Mouse (Mus musculus): ENCODE results near the gene Ppp1r14b. TPM values are rescaled to one million over a fixed set of nuclear protein-coding genes. Genes with fewer than 3 reads are reported as not detected.
A peak's percentile ranks its signal among the peaks of the same experiment; 100 is the strongest.

Ppp1r14b gene
- polyA plus RNA-seq, 1 experiment = 340 TPM

DNA sequence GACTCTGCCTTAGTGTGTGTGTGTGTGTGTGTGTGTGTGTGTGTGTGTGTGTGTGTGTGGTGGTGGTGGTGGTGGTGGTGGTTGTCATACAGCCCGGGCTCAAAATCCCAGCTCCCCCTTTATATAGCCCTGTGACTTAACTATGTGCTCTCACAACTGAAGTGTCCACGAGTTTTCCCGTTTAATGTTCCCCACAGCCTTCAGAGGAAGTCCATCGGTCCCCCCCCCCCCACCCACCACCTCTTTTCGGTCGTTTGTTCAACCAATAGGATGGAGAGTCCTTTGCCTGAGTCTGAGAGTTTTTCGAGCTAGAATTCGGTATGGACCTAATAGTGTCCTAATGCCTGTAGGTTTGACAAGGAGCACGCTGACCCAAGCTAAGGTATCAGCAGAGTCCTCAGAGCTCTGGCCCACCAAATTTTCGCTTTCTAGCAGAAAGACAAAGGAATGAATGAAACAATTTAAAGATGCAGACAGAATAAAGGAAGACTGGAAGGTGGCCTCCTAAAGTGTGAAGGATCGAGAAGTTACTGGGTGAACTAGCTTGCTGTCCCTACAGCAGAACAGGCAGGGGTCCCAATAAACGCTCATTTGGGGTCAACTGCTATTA is 1.1 kb upstream of the Ppp1r14b start:
- no peak overlapping the region; the same call in 1 of the 2 replicates for H3K4me3 ChIP-seq (ENCODE audit: control insufficient read depth, insufficient read depth, low read length)
- no peaks in the 10 kb centered on the region for H3K27me3 ChIP-seq (ENCODE audit: control insufficient read depth, insufficient read depth, low read length)
- H3K36me3 ChIP-seq (ENCODE audit: control insufficient read depth, insufficient read depth, low read length) = peaks cover 6% of the 10 kb centered on the region; the same call in 1 of the 2 replicates
- no peak overlapping the region for H3K27ac ChIP-seq (ENCODE audit: control insufficient read depth, insufficient read depth, low read length)
- H3K4me1 ChIP-seq (replicated peaks; ENCODE audit: control insufficient read depth, insufficient read depth, low read length) = peaks cover 44% of the 10 kb centered on the region
- TF ChIP-seq POLR2A (IDR thresholded peaks at IDR 0.05; ENCODE audit: control insufficient read depth, extremely low read depth, insufficient read depth, low read length, poor library complexity) (no peak), CTCF (IDR thresholded peaks at IDR 0.05; ENCODE audit: borderline replicate concordance, control insufficient read depth, extremely low read depth, insufficient read depth, low read length, poor library complexity) (no peak)
- DNase-seq = no peak
- WGBS = 43% methylated on average over 12 of the region's 12 CpGs

DNA sequence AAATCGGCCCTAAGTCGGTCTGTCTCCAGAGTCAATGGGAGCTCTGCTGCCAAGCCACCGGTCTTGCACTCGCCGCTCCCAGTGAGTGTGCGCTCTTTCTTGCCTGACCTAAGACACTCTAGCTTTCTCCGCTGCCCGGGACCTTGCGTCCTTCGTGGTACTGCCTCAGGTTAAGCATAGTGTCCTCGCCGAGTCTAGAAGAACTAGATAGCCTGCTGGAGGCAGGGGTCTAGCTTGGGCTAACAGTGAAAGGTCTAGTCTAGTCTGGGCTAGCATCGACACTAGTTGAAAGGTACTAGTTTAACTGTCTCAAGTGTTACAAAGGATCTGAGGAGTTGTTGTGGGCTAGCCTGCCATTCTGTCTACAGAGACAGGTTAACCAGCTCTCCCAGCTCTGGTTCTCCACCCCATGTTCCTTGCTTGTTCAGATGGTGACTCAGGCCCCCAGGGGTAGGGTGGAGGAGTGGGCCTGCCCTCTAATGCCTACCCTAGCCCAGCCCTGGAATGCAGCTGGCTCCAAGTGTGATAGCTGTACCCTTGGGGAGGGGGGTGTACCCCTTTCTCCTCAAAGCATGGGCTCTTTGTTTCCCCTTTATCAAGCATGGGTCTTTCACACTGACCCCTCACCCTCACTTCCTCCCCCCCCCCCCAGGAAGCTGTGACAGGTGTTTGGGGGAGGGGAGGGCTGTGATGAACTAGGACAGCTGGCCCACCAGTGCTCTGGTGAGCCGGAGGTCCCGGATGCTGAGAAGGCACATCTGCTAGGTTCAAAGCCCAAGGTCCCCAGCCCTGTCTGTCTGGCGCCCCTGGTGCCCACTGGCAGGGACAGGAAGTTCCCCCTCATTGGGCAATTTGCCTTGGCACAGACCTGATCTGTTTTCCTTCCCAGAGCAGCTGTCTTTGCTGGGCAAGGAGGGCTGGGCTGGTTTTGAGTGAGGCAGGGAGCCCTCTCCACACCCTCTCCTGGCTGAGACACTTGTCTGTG is 1.1 kb downstream of the Ppp1r14b start, which contains the start of gene Plcb3:
Gene Plcb3 (minus strand): TSS at position 934 of the 985 bp plus-strand sequence.
- Histone ChIP-seq H3K4me1 (replicated peaks; ENCODE audit: control insufficient read depth, insufficient read depth, low read length) (peaks cover 32% of the 10 kb centered on the region), H3K27me3 (ENCODE audit: control insufficient read depth, insufficient read depth, low read length) (no peaks in the 10 kb centered on the region), H3K36me3 (ENCODE audit: control insufficient read depth, insufficient read depth, low read length) (peaks cover 6% of the 10 kb centered on the region; the same call in 1 of the 2 replicates), H3K4me3 (ENCODE audit: control insufficient read depth, insufficient read depth, low read length) (peak within 1 kb of the TSS; percentile 62), H3K27ac (ENCODE audit: control insufficient read depth, insufficient read depth, low read length) (peak within 1 kb of the TSS; percentile 95)
- under 1% methylated on average over 16 of the region's 16 CpGs for WGBS
- peak; percentile 54; the same call in 1 of the 2 replicates for TF ChIP-seq CTCF (IDR thresholded peaks at IDR 0.05; ENCODE audit: borderline replicate concordance, control insufficient read depth, extremely low read depth, insufficient read depth, low read length, poor library complexity)
- peak; percentile 63 for TF ChIP-seq POLR2A (IDR thresholded peaks at IDR 0.05; ENCODE audit: control insufficient read depth, extremely low read depth, insufficient read depth, low read length, poor library complexity)
- peak; percentile 87 for DNase-seq

DNA sequence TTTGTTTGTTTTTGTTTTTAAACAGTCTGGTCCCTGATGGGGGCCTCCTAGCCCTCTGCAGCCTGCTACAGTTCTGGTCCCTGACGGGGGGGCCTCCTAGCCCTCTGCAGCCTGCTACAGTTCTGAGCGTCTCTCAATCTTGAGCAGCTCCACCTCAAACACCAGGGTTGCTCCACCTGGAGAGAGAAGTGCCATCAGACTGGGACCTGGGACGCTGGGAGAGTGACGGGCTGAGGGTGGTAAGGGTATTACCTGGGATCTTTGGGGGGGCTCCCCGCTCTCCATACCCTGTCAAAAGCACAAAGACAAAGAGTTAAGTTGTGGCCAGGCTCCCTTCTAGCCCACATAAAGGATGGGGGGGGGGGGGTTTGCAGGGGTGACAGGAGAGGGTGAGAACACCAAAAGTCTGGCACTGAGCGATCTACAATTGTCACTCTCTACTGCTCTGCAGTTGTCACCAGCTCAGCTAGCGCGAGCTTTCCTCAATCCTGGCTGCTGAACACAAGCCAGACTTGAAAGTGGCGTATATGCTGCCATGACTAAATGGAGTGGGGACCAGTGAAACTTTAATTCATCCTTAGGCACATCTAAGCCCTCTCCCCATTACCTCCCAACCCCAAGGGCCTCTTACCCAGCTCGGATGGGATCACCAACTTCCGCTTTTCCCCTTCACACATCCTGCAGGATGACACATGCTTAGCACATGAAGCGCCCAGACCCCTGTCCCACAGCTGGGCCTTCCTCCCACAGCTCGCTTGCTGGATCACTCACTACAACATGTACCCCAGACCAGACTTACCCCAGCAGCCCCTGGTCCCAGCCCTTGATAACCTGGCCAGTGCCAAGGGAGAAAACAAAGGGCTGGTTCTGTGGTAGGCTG is 3.2 kb downstream of the Ppp1r14b start:
- DNase-seq = no peak
- H3K27me3 ChIP-seq (ENCODE audit: control insufficient read depth, insufficient read depth, low read length) = no peaks in the 10 kb centered on the region
- 90% methylated on average over 13 of the region's 13 CpGs for WGBS
- TF ChIP-seq CTCF (IDR thresholded peaks at IDR 0.05; ENCODE audit: borderline replicate concordance, control insufficient read depth, extremely low read depth, insufficient read depth, low read length, poor library complexity) (no peak), POLR2A (IDR thresholded peaks at IDR 0.05; ENCODE audit: control insufficient read depth, extremely low read depth, insufficient read depth, low read length, poor library complexity) (no peak)
- H3K27ac ChIP-seq (ENCODE audit: control insufficient read depth, insufficient read depth, low read length) = peak overlapping the region; percentile 14; the same call in 1 of the 2 replicates
- no peak overlapping the region for H3K4me3 ChIP-seq (ENCODE audit: control insufficient read depth, insufficient read depth, low read length)
- peaks cover 6% of the 10 kb centered on the region; the same call in 1 of the 2 replicates for H3K36me3 ChIP-seq (ENCODE audit: control insufficient read depth, insufficient read depth, low read length)
- H3K4me1 ChIP-seq (replicated peaks; ENCODE audit: control insufficient read depth, insufficient read depth, low read length) = peaks cover 32% of the 10 kb centered on the region

GRCm38 (mm10) chr19:6978639-6978974 is 3.8 kb downstream of the Ppp1r14b start:
- WGBS = 61% methylated on average over 3 of the region's 3 CpGs
- peaks cover 6% of the 10 kb centered on the region; the same call in 1 of the 2 replicates for H3K36me3 ChIP-seq (ENCODE audit: control insufficient read depth, insufficient read depth, low read length)
- H3K27ac ChIP-seq (ENCODE audit: control insufficient read depth, insufficient read depth, low read length) = peak overlapping the region; percentile 7; the same call in 1 of the 2 replicates
- TF ChIP-seq POLR2A (IDR thresholded peaks at IDR 0.05; ENCODE audit: control insufficient read depth, extremely low read depth, insufficient read depth, low read length, poor library complexity) (no peak), CTCF (IDR thresholded peaks at IDR 0.05; ENCODE audit: borderline replicate concordance, control insufficient read depth, extremely low read depth, insufficient read depth, low read length, poor library complexity) (no peak)
- H3K4me1 ChIP-seq (replicated peaks; ENCODE audit: control insufficient read depth, insufficient read depth, low read length) = peaks cover 32% of the 10 kb centered on the region
- H3K4me3 ChIP-seq (ENCODE audit: control insufficient read depth, insufficient read depth, low read length) = peak overlapping the region; percentile 48
- H3K27me3 ChIP-seq (ENCODE audit: control insufficient read depth, insufficient read depth, low read length) = no peaks in the 10 kb centered on the region
- DNase-seq = no peak

DNA sequence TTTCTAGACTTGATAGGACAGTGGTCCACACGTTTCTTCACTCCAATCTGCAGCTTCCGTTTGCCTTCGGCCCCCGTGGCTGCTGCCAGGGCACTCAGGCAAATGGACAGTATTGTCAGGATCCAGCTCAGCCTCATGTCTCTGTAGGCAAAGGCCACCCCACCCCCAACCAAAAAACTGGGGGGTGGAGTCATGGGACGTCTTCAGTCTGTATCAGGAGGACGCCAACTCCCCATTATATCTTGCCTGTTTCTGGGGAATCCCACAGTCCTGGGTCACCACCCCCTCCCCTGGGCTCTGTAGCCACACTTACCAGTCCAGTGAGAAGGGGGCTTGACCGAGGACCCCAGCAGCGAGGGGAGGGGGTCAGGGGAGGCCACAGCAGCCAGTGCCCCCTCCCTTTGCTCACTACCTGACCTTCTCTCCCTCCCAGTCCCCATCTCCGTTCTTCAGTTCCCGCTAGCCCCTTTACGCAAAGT is 4.3 kb downstream of the Ppp1r14b start:
- peaks cover 29% of the 10 kb centered on the region for H3K4me1 ChIP-seq (replicated peaks; ENCODE audit: control insufficient read depth, insufficient read depth, low read length)
- TF ChIP-seq CTCF (IDR thresholded peaks at IDR 0.05; ENCODE audit: borderline replicate concordance, control insufficient read depth, extremely low read depth, insufficient read depth, low read length, poor library complexity) (no peak), POLR2A (IDR thresholded peaks at IDR 0.05; ENCODE audit: control insufficient read depth, extremely low read depth, insufficient read depth, low read length, poor library complexity) (no peak)
- DNase-seq = peak; percentile 54
- peaks cover 6% of the 10 kb centered on the region; the same call in 1 of the 2 replicates for H3K36me3 ChIP-seq (ENCODE audit: control insufficient read depth, insufficient read depth, low read length)
- H3K27me3 ChIP-seq (ENCODE audit: control insufficient read depth, insufficient read depth, low read length) = no peaks in the 10 kb centered on the region
- peak overlapping the region; percentile 1; the same call in 1 of the 2 replicates for H3K27ac ChIP-seq (ENCODE audit: control insufficient read depth, insufficient read depth, low read length)
- 31% methylated on average over 11 of the region's 11 CpGs for WGBS
- peak overlapping the region; percentile 48 for H3K4me3 ChIP-seq (ENCODE audit: control insufficient read depth, insufficient read depth, low read length)
